Mouse (Mus musculus): ENCODE measurements at regions not wholly inside any gene's neighbourhood (a gene's known extent, or its start where the extent isn't known, plus 50 kb on each side); places are given as distances from the start of the nearest gene placed in this dataset.

DNA sequence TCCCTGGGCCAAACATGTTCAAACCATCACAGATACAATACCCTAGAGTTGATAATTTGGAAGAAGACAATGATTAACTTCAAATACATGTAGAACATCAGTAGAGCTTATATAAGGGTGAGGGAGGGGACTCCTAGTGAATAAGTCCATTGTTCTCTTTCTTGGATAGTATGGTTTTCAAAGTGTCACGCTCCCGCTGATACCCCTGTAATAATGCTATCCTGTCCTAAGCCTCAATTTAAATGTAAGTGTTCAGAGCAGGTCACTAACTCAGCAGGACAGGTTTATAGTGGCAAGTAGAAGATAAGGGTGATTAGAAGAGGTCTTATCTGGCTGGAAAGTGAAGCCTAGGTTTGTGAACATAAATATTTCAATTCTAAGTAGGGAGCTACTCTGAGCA is 540.4 kb upstream of the Id4 start:
- Histone ChIP-seq H3K27ac (ENCODE audit: low read length) (no peak overlapping the region), H3K4me3 (replicated peaks; ENCODE audit: low read length) (no peak overlapping the region), H3K4me2 (ENCODE audit: low read length) (no peak overlapping the region), H3K4me1 (replicated peaks; ENCODE audit: control insufficient read depth, insufficient read depth, low read length) (no peaks in the 10 kb centered on the region), H3K36me3 (ENCODE audit: control insufficient read depth, insufficient read depth) (no peaks in the 10 kb centered on the region), H3K9ac (replicated peaks; ENCODE audit: low read depth, low read length) (no peak overlapping the region), H3K9me3 (ENCODE audit: control insufficient read depth, low read length) (no peaks in the 10 kb centered on the region), H3K27me3 (replicated peaks; ENCODE audit: control insufficient read depth, insufficient read depth, low read length) (no peaks in the 10 kb centered on the region)
- no peak for ATAC-seq
- 93% methylated on average over 2 of the region's 2 CpGs for WGBS

DNA sequence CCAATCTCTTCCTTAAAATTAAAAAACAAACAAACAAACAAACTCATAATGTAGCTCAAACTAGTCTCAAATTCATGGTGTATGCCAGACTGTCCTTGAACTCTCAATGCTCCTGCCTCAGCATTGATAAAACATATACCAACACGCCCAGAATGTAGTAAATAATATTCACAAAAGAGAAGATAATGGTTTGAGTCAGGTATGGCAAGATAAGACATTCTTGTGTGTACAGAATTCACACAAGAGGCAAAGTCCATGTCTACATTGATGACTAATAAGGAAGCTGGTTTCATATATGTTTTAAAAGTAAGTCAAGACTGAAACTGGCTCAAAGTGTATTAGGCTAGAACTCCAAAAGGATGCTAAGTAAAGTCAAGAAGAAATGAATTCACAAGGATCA is 526.6 kb upstream of the Id4 start:
- WGBS, result 84% methylated on average over 1 of the region's 1 CpGs

DNA sequence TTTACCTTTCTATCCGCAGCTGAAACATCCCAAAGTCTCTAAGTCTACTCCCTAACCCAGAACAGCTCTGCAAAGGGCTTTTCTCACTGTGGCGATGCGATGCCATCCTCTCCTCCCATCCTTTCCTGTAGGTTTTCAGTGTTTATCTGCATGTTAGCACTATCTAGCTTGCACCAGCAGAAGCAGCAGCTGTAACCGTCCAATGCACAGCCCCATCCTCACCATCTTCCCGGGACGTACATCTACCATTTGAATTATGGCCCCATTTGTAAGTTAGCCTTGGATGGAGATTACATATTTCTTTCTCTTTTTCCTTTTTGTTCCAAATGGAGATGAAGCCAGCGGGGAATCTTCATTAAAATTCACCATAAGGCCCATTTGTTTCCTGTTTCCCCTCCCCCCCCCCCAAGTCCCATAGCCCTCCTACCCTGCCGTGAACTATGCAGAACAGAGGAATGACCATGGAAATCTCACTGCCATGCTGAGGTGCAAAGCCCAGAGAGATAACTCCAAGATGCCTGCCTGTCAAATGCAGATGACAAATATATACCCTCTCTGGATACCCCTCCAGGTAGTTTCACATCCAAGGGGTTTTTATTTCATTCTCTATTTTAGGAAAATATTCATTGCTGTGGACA is 525.5 kb upstream of the Id4 start:
- Histone ChIP-seq H3K9me3 (ENCODE audit: control insufficient read depth, low read length) (no peaks in the 10 kb centered on the region), H3K27me3 (replicated peaks; ENCODE audit: control insufficient read depth, insufficient read depth, low read length) (no peaks in the 10 kb centered on the region), H3K9ac (replicated peaks; ENCODE audit: low read depth, low read length) (no peak overlapping the region), H3K27ac (ENCODE audit: low read length) (no peak overlapping the region), H3K36me3 (ENCODE audit: control insufficient read depth, insufficient read depth) (no peaks in the 10 kb centered on the region), H3K4me3 (replicated peaks; ENCODE audit: low read length) (no peak overlapping the region), H3K4me2 (ENCODE audit: low read length) (no peak overlapping the region), H3K4me1 (replicated peaks; ENCODE audit: control insufficient read depth, insufficient read depth, low read length) (no peaks in the 10 kb centered on the region; the same call in 1 of the 2 replicates)
- no peak for ATAC-seq
- 80% methylated on average over 8 of the region's 8 CpGs for WGBS

More for the DNA sequence above, 526.6 kb upstream of the Id4 start:
- Histone ChIP-seq H3K4me1 (replicated peaks; ENCODE audit: control insufficient read depth, insufficient read depth, low read length) (no peaks in the 10 kb centered on the region; the same call in 1 of the 2 replicates), H3K36me3 (ENCODE audit: control insufficient read depth, insufficient read depth) (no peaks in the 10 kb centered on the region), H3K27me3 (replicated peaks; ENCODE audit: control insufficient read depth, insufficient read depth, low read length) (no peaks in the 10 kb centered on the region), H3K9ac (replicated peaks; ENCODE audit: low read depth, low read length) (no peak overlapping the region), H3K4me3 (replicated peaks; ENCODE audit: low read length) (no peak overlapping the region), H3K9me3 (ENCODE audit: control insufficient read depth, low read length) (no peaks in the 10 kb centered on the region), H3K4me2 (ENCODE audit: low read length) (no peak overlapping the region), H3K27ac (ENCODE audit: low read length) (no peak overlapping the region)
- ATAC-seq, result no peak

DNA sequence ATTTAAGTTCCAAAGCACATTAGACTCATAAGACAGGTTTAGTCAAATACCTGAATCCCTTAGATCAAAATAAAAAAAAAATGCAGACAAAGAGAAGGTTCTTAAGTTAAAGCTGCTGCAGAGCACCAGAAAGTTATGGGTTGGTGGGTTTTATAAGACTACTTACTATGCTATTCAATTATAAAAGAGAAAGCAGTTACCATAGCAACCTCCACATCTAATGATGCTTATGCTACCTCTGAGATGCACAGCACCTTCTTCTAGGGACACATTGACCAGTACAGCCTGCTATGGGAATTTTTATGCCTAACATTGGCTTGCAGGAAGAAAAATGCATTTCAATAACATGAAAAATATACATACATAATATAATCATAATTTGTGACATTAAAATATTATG is 512.1 kb upstream of the Id4 start:
- Histone ChIP-seq H3K4me3 (replicated peaks; ENCODE audit: low read length) (no peak overlapping the region), H3K4me1 (replicated peaks; ENCODE audit: control insufficient read depth, insufficient read depth, low read length) (no peaks in the 10 kb centered on the region), H3K4me2 (ENCODE audit: low read length) (no peak overlapping the region), H3K27me3 (replicated peaks; ENCODE audit: control insufficient read depth, insufficient read depth, low read length) (no peaks in the 10 kb centered on the region), H3K36me3 (ENCODE audit: control insufficient read depth, insufficient read depth) (no peaks in the 10 kb centered on the region), H3K9me3 (ENCODE audit: control insufficient read depth, low read length) (no peaks in the 10 kb centered on the region), H3K27ac (ENCODE audit: low read length) (no peak overlapping the region), H3K9ac (replicated peaks; ENCODE audit: low read depth, low read length) (no peak overlapping the region)
- no peak for ATAC-seq

DNA sequence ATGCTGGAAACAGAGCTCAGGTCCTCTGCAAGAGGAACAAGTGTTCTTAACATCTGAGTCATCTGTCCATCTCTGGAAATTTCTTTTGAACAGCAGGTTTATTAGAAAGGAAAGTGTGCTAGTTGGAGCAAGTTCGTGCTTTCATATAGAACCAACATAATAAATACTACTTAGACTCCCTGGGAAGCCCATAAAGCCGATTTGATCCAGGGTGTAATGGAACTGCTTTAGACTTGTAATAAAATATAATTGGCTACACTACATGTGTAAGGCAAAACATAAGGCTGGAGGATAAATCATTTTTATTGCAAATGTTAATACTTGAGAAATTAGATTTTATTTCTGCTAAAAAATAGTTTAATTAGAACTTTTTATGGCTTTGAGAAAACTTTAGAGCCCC is 510.0 kb upstream of the Id4 start:
- no peaks in the 10 kb centered on the region for H3K36me3 ChIP-seq (ENCODE audit: control insufficient read depth, insufficient read depth)
- H3K9ac ChIP-seq (replicated peaks; ENCODE audit: low read depth, low read length), result no peak overlapping the region
- 78% methylated on average over 2 of the region's 2 CpGs for WGBS

DNA sequence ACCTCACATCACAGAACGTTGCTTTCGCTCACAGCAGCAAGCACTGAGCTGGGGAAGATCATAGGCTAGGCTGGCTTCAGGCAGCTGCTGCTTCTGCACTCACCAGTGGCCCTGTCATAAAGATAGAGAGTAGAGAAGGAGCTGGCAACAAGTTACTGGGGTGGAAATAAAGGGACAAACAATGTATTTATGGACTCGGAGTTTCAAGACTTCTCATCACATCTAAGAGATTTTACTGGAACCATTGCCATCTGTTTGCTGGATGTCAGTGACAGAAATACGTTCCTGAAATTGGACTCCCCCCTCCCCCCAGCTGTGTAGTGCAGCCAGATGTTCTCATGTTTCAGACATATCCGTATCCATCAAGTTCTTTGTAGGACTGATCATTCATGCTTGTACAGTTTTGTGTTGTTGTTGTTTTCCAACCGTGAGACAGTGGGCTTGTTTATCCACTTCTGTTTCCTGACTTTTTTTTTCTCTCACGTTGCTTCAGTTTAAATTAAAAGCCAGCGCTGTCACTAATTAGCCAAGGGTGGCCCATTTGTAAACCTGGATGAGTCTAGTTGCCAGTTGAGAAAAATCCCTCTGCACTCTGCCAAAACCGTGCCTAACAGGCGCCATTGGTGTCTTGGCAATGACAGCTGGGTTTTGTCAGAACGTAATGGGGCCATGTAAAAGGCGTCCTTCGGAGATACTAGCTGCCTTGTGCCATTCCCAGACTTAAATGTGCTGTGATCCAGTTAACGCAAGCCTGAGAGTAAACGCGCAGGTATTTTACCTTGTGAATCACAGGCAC is 496.0 kb upstream of the Id4 start:
- Histone ChIP-seq H3K27me3 (replicated peaks; ENCODE audit: control insufficient read depth, insufficient read depth, low read length) (no peaks in the 10 kb centered on the region), H3K27ac (ENCODE audit: low read length) (no peak overlapping the region), H3K4me3 (replicated peaks; ENCODE audit: low read length) (no peak overlapping the region), H3K9ac (replicated peaks; ENCODE audit: low read depth, low read length) (no peak overlapping the region), H3K4me1 (replicated peaks; ENCODE audit: control insufficient read depth, insufficient read depth, low read length) (no peaks in the 10 kb centered on the region; the same call in 1 of the 2 replicates), H3K36me3 (ENCODE audit: control insufficient read depth, insufficient read depth) (no peaks in the 10 kb centered on the region), H3K4me2 (ENCODE audit: low read length) (no peak overlapping the region), H3K9me3 (ENCODE audit: control insufficient read depth, low read length) (no peaks in the 10 kb centered on the region)
- ATAC-seq, result no peak
- WGBS, result 50% methylated on average over 16 of the region's 16 CpGs

More for the DNA sequence above, 510.0 kb upstream of the Id4 start:
- no peaks in the 10 kb centered on the region for H3K4me1 ChIP-seq (replicated peaks; ENCODE audit: control insufficient read depth, insufficient read depth, low read length)
- H3K9me3 ChIP-seq (ENCODE audit: control insufficient read depth, low read length), result no peaks in the 10 kb centered on the region
- no peak overlapping the region for H3K27ac ChIP-seq (ENCODE audit: low read length)
- no peak overlapping the region for H3K4me2 ChIP-seq (ENCODE audit: low read length)
- ATAC-seq, result no peak
- no peak overlapping the region for H3K4me3 ChIP-seq (replicated peaks; ENCODE audit: low read length)
- no peaks in the 10 kb centered on the region for H3K27me3 ChIP-seq (replicated peaks; ENCODE audit: control insufficient read depth, insufficient read depth, low read length)

DNA sequence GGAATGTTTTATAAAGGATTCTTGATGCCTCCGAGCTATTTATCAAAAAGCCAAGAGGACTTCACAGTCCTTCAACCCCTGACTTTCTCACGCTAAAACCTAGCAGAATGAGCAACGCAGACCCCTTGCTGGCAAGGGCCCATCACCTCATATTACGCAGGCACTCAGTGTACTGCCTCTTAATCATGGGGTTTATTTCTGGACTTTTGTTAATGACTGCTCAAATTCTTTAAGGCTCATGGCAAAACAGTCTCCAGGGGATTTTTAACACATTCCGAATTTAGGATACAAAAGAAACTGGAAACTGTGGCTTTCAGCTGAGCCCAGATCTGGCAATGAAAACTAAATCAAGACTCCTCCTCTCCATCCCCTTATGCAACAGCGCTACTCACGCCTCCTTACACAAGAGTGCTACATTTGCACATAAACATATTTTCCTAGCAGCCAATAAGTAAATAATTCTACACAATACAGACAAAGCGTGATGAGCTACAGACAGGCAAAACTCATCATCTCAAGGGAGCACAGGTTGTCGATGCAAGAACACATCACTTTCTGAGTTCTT is 492.0 kb upstream of the Id4 start:
- Histone ChIP-seq H3K4me1 (replicated peaks; ENCODE audit: control insufficient read depth, insufficient read depth, low read length) (no peaks in the 10 kb centered on the region; the same call in 1 of the 2 replicates), H3K27ac (ENCODE audit: low read length) (no peak overlapping the region), H3K9me3 (ENCODE audit: control insufficient read depth, low read length) (no peaks in the 10 kb centered on the region), H3K27me3 (replicated peaks; ENCODE audit: control insufficient read depth, insufficient read depth, low read length) (no peaks in the 10 kb centered on the region), H3K36me3 (ENCODE audit: control insufficient read depth, insufficient read depth) (no peaks in the 10 kb centered on the region), H3K4me2 (ENCODE audit: low read length) (no peak overlapping the region), H3K9ac (replicated peaks; ENCODE audit: low read depth, low read length) (no peak overlapping the region), H3K4me3 (replicated peaks; ENCODE audit: low read length) (no peak overlapping the region)
- 65% methylated on average over 9 of the region's 9 CpGs for whole genome bisulfite sequencing
- no peak for ATAC-seq

DNA sequence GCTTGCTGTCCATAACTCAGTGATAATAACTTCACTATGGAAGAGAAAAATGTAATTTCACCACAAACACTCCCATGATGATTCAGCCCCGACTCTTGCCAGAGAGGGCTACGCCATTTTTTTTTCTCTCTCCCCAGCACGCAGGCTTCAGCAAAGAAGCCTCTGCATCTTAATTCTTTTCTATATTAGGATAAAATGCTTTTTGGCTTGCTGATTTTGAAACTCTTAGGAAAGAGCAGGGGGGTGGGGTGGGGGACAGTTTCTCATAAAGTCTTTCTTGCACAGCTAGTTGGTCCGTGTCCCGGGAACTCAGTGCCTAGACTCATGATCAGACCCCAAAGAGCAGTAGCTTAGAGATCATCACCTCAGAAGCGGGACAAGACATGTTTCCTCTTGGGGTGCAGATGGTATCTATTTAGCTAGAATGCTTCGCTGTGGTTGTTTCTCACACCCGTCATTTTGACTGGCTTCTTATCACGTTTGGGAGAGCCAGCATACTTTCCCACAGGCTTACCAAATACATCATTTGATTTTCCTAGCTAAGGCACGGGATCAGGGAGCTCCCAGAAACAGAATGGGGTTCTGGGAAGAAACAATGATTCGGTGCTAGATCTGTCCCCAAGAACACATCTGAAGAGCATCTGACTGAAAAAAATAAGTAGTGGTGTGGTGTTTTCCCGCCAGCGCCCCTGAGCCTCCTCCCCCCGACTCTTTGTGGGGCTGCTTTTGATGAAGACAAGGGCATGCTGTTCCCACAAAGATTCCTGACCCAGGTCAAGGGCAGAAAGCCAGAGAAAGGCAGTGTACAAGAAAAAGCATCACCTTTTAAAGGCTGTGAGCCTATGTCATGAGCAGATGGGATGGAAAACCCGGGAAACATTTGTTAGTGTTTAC is 483.6 kb upstream of the Id4 start:
- Histone ChIP-seq H3K27me3 (replicated peaks; ENCODE audit: control insufficient read depth, insufficient read depth, low read length) (no peaks in the 10 kb centered on the region), H3K9me3 (ENCODE audit: control insufficient read depth, low read length) (no peaks in the 10 kb centered on the region), H3K27ac (ENCODE audit: low read length) (peak overlapping the region; percentile 6; the same call in 1 of the 2 replicates), H3K36me3 (ENCODE audit: control insufficient read depth, insufficient read depth) (no peaks in the 10 kb centered on the region), H3K4me3 (replicated peaks; ENCODE audit: low read length) (no peak overlapping the region), H3K9ac (replicated peaks; ENCODE audit: low read depth, low read length) (no peak overlapping the region), H3K4me1 (replicated peaks; ENCODE audit: control insufficient read depth, insufficient read depth, low read length) (peaks cover 11% of the 10 kb centered on the region), H3K4me2 (ENCODE audit: low read length) (peak overlapping the region; percentile 30)
- no peak for ATAC-seq
- WGBS, result 58% methylated on average over 15 of the region's 15 CpGs

Measured in forebrain, embryonic 16.5 days (tissue).